ENCODE assay signal across 8 mouse cellular contexts in the genomic region with DNA sequence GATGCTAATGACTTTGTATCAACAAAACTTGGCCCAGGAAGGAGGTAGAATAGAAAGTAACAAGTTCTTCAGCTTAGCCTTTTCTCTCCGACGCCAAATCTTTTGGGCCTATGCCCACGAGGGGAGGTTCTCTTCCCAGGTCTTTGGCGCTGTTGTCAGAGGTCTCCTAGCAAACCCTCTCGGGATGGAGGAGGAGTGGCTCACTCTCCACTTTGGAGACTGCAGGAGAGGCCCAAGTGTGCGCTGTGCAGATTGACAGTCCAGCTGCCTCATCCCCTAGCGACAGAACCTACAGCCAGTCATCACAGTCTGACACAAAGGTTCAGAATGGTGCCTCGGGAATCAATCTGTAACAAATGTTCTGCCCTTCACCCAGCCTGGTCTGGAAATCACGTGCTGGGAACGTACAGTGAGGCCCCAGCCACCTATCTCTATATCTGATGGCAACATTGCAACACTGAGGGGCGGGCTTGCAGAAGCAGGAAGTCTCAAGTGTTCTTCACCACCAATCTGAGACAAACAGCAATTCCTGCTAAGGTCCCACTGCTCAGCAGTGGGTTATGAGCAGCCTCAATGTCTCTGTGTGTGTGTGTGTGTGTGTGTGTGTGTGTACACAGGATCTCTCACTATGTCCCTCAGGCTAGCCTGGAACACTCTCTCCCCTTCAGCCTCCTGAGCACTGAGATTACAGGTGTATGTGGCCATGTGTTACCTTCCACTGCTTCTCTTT. TPM values are rescaled to one million over a fixed set of nuclear protein-coding genes. Genes with fewer than 3 reads are reported as not detected.
DNase-seq lines count a peak whose midpoint lies in the region; ATAC-seq and TF ChIP-seq lines count a peak whose summit lies in the region.

No protein-coding gene starts in this region.

- no peak; the same call in 1 of the 2 replicates for TF ChIP-seq POLR2A in thymus, adult 2 months (IDR thresholded peaks at IDR 0.05; ENCODE audit: control insufficient read depth, extremely low read depth, insufficient read depth, low read length, poor library complexity)

- peaks cover 61% of the 10 kb centered on the region for H3K4me1 ChIP-seq in thymus, adult 2 months (replicated peaks; ENCODE audit: control insufficient read depth, insufficient read depth, low read length)
- peaks cover 72% of the 10 kb centered on the region for H3K4me1 ChIP-seq in embryonic facial prominence, embryonic 15.5 days
- H3K4me1 ChIP-seq in hindbrain, embryonic 16.5 days (ENCODE audit: control insufficient read depth, insufficient read depth, low read depth, low read length), result peaks cover 48% of the 10 kb centered on the region

- H3K4me3 ChIP-seq in thymus, adult 2 months (ENCODE audit: control insufficient read depth, insufficient read depth, low read length), result no peak overlapping the region
- H3K4me3 ChIP-seq in embryonic facial prominence, embryonic 15.5 days (replicated peaks), result no peak overlapping the region
- H3K4me3 ChIP-seq in hindbrain, embryonic 16.5 days (ENCODE audit: low read length), result no peak overlapping the region

- peak overlapping the region; percentile 68 for H3K27ac ChIP-seq in thymus, adult 2 months (ENCODE audit: control insufficient read depth, insufficient read depth, low read length)
- H3K27ac ChIP-seq in embryonic facial prominence, embryonic 15.5 days (replicated peaks), result peak overlapping the region; percentile 63
- H3K27ac ChIP-seq in hindbrain, embryonic 16.5 days (ENCODE audit: low read depth, low read length), result peak overlapping the region; percentile 16; the same call in 1 of the 2 replicates

- H3K36me3 ChIP-seq in thymus, adult 2 months (ENCODE audit: control insufficient read depth, insufficient read depth, low read length), result no peaks in the 10 kb centered on the region
- H3K36me3 ChIP-seq in embryonic facial prominence, embryonic 15.5 days, result no peaks in the 10 kb centered on the region
- H3K36me3 ChIP-seq in hindbrain, embryonic 16.5 days (ENCODE audit: control insufficient read depth, insufficient read depth, low read length), result no peaks in the 10 kb centered on the region

- peak; percentile 43 for DNase-seq in thymus, adult 2 months
- no peak for DNase-seq in thymus, adult 18-20 months
- DNase-seq in lung, postnatal 25 days (ENCODE audit: low spot score), result peak; percentile 82
- DNase-seq in testis, postnatal 10 days (ENCODE audit: low spot score), result peak; percentile 85
- DNase-seq in layer of hippocampus, adult 18-20 months (ENCODE audit: low spot score in 2 of 2), result no peak
- DNase-seq in gastrocnemius, postnatal 10 days, result no peak

- no peak overlapping the region for H3K9ac ChIP-seq in embryonic facial prominence, embryonic 15.5 days
- H3K9ac ChIP-seq in hindbrain, embryonic 16.5 days (ENCODE audit: low read depth, low read length), result no peak overlapping the region

- H3K27me3 ChIP-seq in thymus, adult 2 months (ENCODE audit: control insufficient read depth, insufficient read depth, low read length), result no peaks in the 10 kb centered on the region
- H3K27me3 ChIP-seq in embryonic facial prominence, embryonic 15.5 days, result no peaks in the 10 kb centered on the region
- no peaks in the 10 kb centered on the region for H3K27me3 ChIP-seq in hindbrain, embryonic 16.5 days (replicated peaks; ENCODE audit: control insufficient read depth, insufficient read depth, low read length)

- H3K9me3 ChIP-seq in embryonic facial prominence, embryonic 15.5 days (replicated peaks), result no peaks in the 10 kb centered on the region
- no peaks in the 10 kb centered on the region for H3K9me3 ChIP-seq in hindbrain, embryonic 16.5 days (ENCODE audit: control insufficient read depth, low read length)

- 0 out of 2 replicates have a peak, but pooled peaks have one; percentile 34 for ATAC-seq in embryonic facial prominence, embryonic 15.5 days (ENCODE audit: insufficient number of reproducible peaks, low FRiP score, low TSS enrichment, low read depth)
- ATAC-seq in hindbrain, embryonic 16.5 days, result 0 out of 2 replicates have a peak, but pooled peaks have one; percentile 22

- no peak for TF ChIP-seq CTCF in thymus, adult 2 months (IDR thresholded peaks at IDR 0.05; ENCODE audit: borderline replicate concordance, control insufficient read depth, extremely low read depth, insufficient read depth, low read length, poor library complexity)

- whole genome bisulfite sequencing in thymus, adult 2 months, result 29% methylated on average over 11 of the region's 11 CpGs
- WGBS in embryonic facial prominence, embryonic 15.5 days, result 37% methylated on average over 11 of the region's 11 CpGs
- 42% methylated on average over 11 of the region's 11 CpGs for WGBS in hindbrain, embryonic 16.5 days

- H3K4me2 ChIP-seq in embryonic facial prominence, embryonic 15.5 days (replicated peaks), result 0 out of 2 replicates have a peak overlapping the region, but pooled peaks have one; percentile 27
- H3K4me2 ChIP-seq in hindbrain, embryonic 16.5 days (ENCODE audit: low read length), result no peak overlapping the region

RNA-seq across cellular contexts. Expression of gene Map3k1, which starts 12.4 kb away (rescaled TPM):
- 47.2 and 54.9 TPM in 2 replicates for polyA plus RNA-seq in thymus, adult 2 months (2012; rRNA removed)
- 16.3 and 18.0 TPM in 2 replicates for polyA plus RNA-seq in embryonic facial prominence, embryonic 15.5 days (2015; fragmentation: Nextera tagmentation; extraction: Ambion mirVana)
- polyA plus RNA-seq in hindbrain, embryonic 16.5 days (2015; fragmentation: Nextera tagmentation; extraction: Ambion mirVana), result 12.1 and 13.5 TPM in 2 replicates
- 10 to 100 TPM in 1 of 2 experiments, 1 to 10 TPM in 1; 9.4 to 10.1 TPM for total RNA-seq in layer of hippocampus, adult 18-20 months (2021)
- total RNA-seq in gastrocnemius, postnatal 10 days (2021), result 10 to 100 TPM; 19.0 to 24.4 TPM

Comparison
In these comparisons a context has a peak if more than half of its experiments do, and no peak if none do; other contexts are left out.
1. DNase-seq: peak in thymus, adult 2 months (single experiment), lung, postnatal 25 days (single experiment) and testis, postnatal 10 days (single experiment); none in thymus, adult 18-20 months (0 of 2), layer of hippocampus, adult 18-20 months (0 of 2) and gastrocnemius, postnatal 10 days (single experiment).
2. H3K27ac ChIP-seq: peak in every context shown above with its lines; median percentile 68 in thymus, adult 2 months; 63 in embryonic facial prominence, embryonic 15.5 days; 16 in hindbrain, embryonic 16.5 days.